Mouse (Mus musculus): ENCODE measurements around the gene Ccl19.
"Not testable (repeated sequence)": the region's sequence is repeated elsewhere in the genome, so short reads cannot be mapped to it uniquely, and the experiment has no call there.

Gene Ccl19

DNA sequence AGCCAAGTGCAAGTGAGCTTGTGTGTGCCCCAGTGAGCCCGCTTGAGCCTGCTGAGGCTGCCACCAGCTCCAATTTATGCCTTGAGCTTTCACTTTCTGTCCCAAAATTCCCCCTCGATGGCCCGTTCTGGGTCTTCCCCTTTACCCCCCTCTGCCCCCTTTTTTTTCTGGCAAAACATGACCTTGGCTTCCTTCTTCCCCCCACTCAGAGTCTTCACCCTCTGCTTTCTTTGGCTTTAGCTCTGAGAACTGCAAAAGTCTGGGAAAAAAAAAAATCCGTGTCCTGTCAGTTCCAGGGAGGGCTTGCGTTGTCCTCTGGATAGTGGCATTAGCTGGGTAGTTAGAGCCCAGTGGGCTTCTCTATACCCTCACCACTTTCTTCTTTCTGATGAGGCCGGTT is at the start of gene Ccl19:
TSS of gene Ccl19 (minus strand) at position 101 of the 400 bp plus-strand sequence.
- not testable (repeated sequence) for DNase-seq (ENCODE audit: low spot score)

GRCm38 (mm10) chr4:42773893-42774292 is 17.5 kb upstream of the Ccl19 start, which contains the start of gene Ccl21a:
Gene Ccl21a, minus strand, starts transcription at chr4:42773993.
- not testable (repeated sequence) for DNase-seq (ENCODE audit: low spot score)

GRCm38 (mm10) chr4:42735245-42735644 is 21.1 kb downstream of the Ccl19 start, which contains the start of gene 4930578G10Rik:
Gene 4930578G10Rik, plus strand, starts transcription at chr4:42735545.
- DNase-seq (ENCODE audit: low spot score) = not testable (repeated sequence)
